Mouse (Mus musculus) lung, adult 10 weeks (tissue): ENCODE results near the gene Olfr556. TPM values are rescaled to one million over a fixed set of nuclear protein-coding genes. Genes with fewer than 3 reads are reported as not detected.

Experiments used
- polyA plus RNA-seq: library from polyadenylated mRNA; stranded (reverse); fragments of 350-450 nt; fragmentation: Illumina TruSeq; extraction: RNeasy Lipid Tissue Mini Kit (QIAGEN cat#74804); gene quantifications from one replicate; pipeline ENCODE4 v1.2.3, GENCODE M21; 2014; ENCODE audit warnings: low read depth, low replicate concordance; ENCODE audit not compliant: insufficient read depth

Olfr556 gene
- polyA plus RNA-seq = not detected

GRCm38 (mm10) chr7:102664599-102664998, at the start of gene Olfr556:
Olfr556 (plus strand) TSS chr7:102664899.

GRCm38 (mm10) chr7:102618118-102618517, 46.6 kb upstream of the Olfr556 start, which contains the start of gene Olfr553:
Olfr553 (minus strand) TSS chr7:102618218.

GRCm38 (mm10) chr7:102638132-102638531, 26.6 kb upstream of the Olfr556 start, which contains the start of gene Olfr554:
Olfr554 (plus strand) TSS chr7:102638432.

GRCm38 (mm10) chr7:102658523-102658922, 6.2 kb upstream of the Olfr556 start, which contains the start of gene Olfr555:
Olfr555 (plus strand) TSS chr7:102658823.

GRCm38 (mm10) chr7:102686944-102687501, 22.3 kb downstream of the Olfr556 start, which contains the start of gene Trim68:
Trim68 (minus strand) TSS chr7:102687327.

GRCm38 (mm10) chr7:102695358-102696125, 30.8 kb downstream of the Olfr556 start, which contains the start of gene Olfr557:
Olfr557 (plus strand) TSS chr7:102695910.

GRCm38 (mm10) chr7:102701915-102702314, 37.2 kb downstream of the Olfr556 start, which contains the start of gene Olfr558:
Olfr558 (plus strand) TSS chr7:102702215.

GRCm38 (mm10) chr7:102718970-102719369, 54.3 kb downstream of the Olfr556 start, which contains the start of gene Olfr33:
Olfr33 (minus strand) TSS chr7:102719070.

Other genes with a start within 250 kb of the Olfr556 start
- gene Rrm1, start 223.2 kb upstream of the Olfr556 start, polyA plus RNA-seq = 16.6 TPM
- gene Olfr543, start 183.2 kb upstream of the Olfr556 start, polyA plus RNA-seq = not detected
- not detected for gene Olfr544, start 176.6 kb upstream of the Olfr556 start, polyA plus RNA-seq
- gene Olfr545, start 165.3 kb upstream of the Olfr556 start, polyA plus RNA-seq = not detected
- not detected for gene Olfr547, start 130.2 kb upstream of the Olfr556 start, polyA plus RNA-seq
- not detected for gene Olfr548-ps1, start 124.0 kb upstream of the Olfr556 start, polyA plus RNA-seq
- not detected for gene Olfr549, start 115.0 kb upstream of the Olfr556 start, polyA plus RNA-seq
- gene Trim21, start 99.4 kb upstream of the Olfr556 start, polyA plus RNA-seq = 9.4 TPM
- gene Olfr550, start 93.5 kb upstream of the Olfr556 start, polyA plus RNA-seq = 1.3 TPM
- gene Olfr551, start 73.0 kb upstream of the Olfr556 start, polyA plus RNA-seq = not detected
- gene Olfr552, start 67.1 kb upstream of the Olfr556 start, polyA plus RNA-seq = not detected
- not detected for gene Olfr553, start 46.7 kb upstream of the Olfr556 start, polyA plus RNA-seq
- gene Olfr554, start 26.5 kb upstream of the Olfr556 start, polyA plus RNA-seq = not detected
- not detected for gene Olfr555, start 6.1 kb upstream of the Olfr556 start, polyA plus RNA-seq
- 7.2 TPM for gene Trim68, start 22.4 kb downstream of the Olfr556 start, polyA plus RNA-seq
- gene Olfr557, start 31.0 kb downstream of the Olfr556 start, polyA plus RNA-seq = not detected
- gene Olfr558, start 37.3 kb downstream of the Olfr556 start, polyA plus RNA-seq = 0.21 TPM
- gene Olfr33, start 54.2 kb downstream of the Olfr556 start, polyA plus RNA-seq = not detected
- not detected for gene Olfr559, start 62.6 kb downstream of the Olfr556 start, polyA plus RNA-seq
- gene Olfr560, start 94.5 kb downstream of the Olfr556 start, polyA plus RNA-seq = not detected
- gene Olfr78, start 94.6 kb downstream of the Olfr556 start, polyA plus RNA-seq = not detected
- not detected for gene Olfr561, start 106.3 kb downstream of the Olfr556 start, polyA plus RNA-seq
- not detected for gene Olfr564, start 138.6 kb downstream of the Olfr556 start, polyA plus RNA-seq
- not detected for gene Olfr566, start 193.9 kb downstream of the Olfr556 start, polyA plus RNA-seq
- gene Olfr568, start 212.2 kb downstream of the Olfr556 start, polyA plus RNA-seq = not detected
- gene Olfr569, start 226.0 kb downstream of the Olfr556 start, polyA plus RNA-seq = not detected
- not detected for gene Olfr570, start 229.7 kb downstream of the Olfr556 start, polyA plus RNA-seq